Mouse (Mus musculus): ENCODE results near the gene Tpd52l2. TPM values are rescaled to one million over a fixed set of nuclear protein-coding genes. Genes with fewer than 3 reads are reported as not detected.

Tpd52l2 gene
- polyA plus RNA-seq, 1 experiment, result 108 TPM

DNA sequence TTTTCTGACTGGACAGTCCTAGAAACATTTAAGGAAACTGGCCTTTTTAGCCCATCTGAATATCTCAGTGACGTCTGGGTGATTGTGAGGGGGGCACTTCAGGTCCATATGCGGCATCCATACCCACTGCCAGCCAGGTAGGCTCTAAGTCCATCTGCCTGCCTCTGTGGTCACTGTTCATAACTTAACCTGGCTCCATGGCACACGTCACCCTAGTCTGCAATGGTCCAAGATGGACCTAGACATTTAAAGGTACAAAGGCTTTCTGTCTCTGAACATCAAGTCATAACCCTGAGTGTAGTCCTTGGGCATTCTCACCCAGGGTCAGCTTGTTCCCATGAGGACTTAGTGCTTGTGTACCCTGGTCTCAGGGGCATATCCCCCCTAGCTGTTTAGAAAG is 70.4 kb downstream of the Tpd52l2 start:
- no peak overlapping the region for H3ac ChIP-seq (ENCODE audit: control insufficient read depth, insufficient read length)
- H3K36me3 ChIP-seq (ENCODE audit: control insufficient read depth, insufficient read depth), result no peaks in the 10 kb centered on the region
- H3K4me2 ChIP-seq (ENCODE audit: low read depth), result no peak overlapping the region
- TF ChIP-seq USF1 (IDR thresholded peaks at IDR 0.05; ENCODE audit: low read depth), result no peak
- TF ChIP-seq REST (IDR thresholded peaks at IDR 0.05; ENCODE audit: insufficient read depth, insufficient read length), result no peak
- TF ChIP-seq MYOD1 (IDR thresholded peaks at IDR 0.05; ENCODE audit: control insufficient read depth in 1 of 3, insufficient read length in 2 of 3, low read depth in 2 of 3), result no peak
- TF ChIP-seq POLR2A (IDR thresholded peaks at IDR 0.05; ENCODE audit: insufficient read length, low read depth), result no peak
- peak; percentile 36 for TF ChIP-seq POLR2AphosphoS2 (IDR thresholded peaks at IDR 0.05; ENCODE audit: insufficient read length, low read depth)
- no peak for TF ChIP-seq SRF (IDR thresholded peaks at IDR 0.05; ENCODE audit: control insufficient read depth, insufficient read length, low read depth)
- no peak for TF ChIP-seq MYOG (IDR thresholded peaks at IDR 0.05; ENCODE audit: control insufficient read depth in 1 of 3, insufficient read depth in 1 of 3, insufficient read length in 2 of 3, low read depth in 2 of 3)
- H3K79me2 ChIP-seq (ENCODE audit: control insufficient read depth, insufficient read depth), result no peaks in the 10 kb centered on the region
- H3K27me3 ChIP-seq (ENCODE audit: control insufficient read depth, insufficient read depth, insufficient read length), result no peaks in the 10 kb centered on the region
- no peak overlapping the region for H3K4me3 ChIP-seq

Other genes starting within 250 kb of the Tpd52l2 start
- 11.0 TPM for gene Gmeb2, start 209.1 kb upstream of the Tpd52l2 start, polyA plus RNA-seq (2012; fragmentation: generic; extraction: Trizol)
- 0.07 TPM for gene Stmn3, start 182.6 kb upstream of the Tpd52l2 start, polyA plus RNA-seq (2012; fragmentation: generic; extraction: Trizol)
- 23.6 TPM for gene Rtel1, start 177.4 kb upstream of the Tpd52l2 start, polyA plus RNA-seq (2012; fragmentation: generic; extraction: Trizol)
- 21.7 TPM for gene Zgpat, start 132.2 kb upstream of the Tpd52l2 start, polyA plus RNA-seq (2012; fragmentation: generic; extraction: Trizol)
- 48.8 TPM for gene Arfrp1, start 131.7 kb upstream of the Tpd52l2 start, polyA plus RNA-seq (2012; fragmentation: generic; extraction: Trizol)
- gene Lime1, start 117.1 kb upstream of the Tpd52l2 start, polyA plus RNA-seq (2012; fragmentation: generic; extraction: Trizol), result 8.2 TPM
- 1.3 TPM for gene Zbtb46, start 37.7 kb upstream of the Tpd52l2 start, polyA plus RNA-seq (2012; fragmentation: generic; extraction: Trizol)
- gene Abhd16b, start 3.9 kb upstream of the Tpd52l2 start, polyA plus RNA-seq (2012; fragmentation: generic; extraction: Trizol), result 0.06 TPM
- gene Dnajc5, start 23.3 kb downstream of the Tpd52l2 start, polyA plus RNA-seq (2012; fragmentation: generic; extraction: Trizol), result 67.7 TPM
- 53.4 TPM for gene Uckl1, start 87.8 kb downstream of the Tpd52l2 start, polyA plus RNA-seq (2012; fragmentation: generic; extraction: Trizol)
- 46.0 TPM for gene Prpf6, start 94.7 kb downstream of the Tpd52l2 start, polyA plus RNA-seq (2012; fragmentation: generic; extraction: Trizol)
- 7.0 TPM for gene Zfp512b, start 95.7 kb downstream of the Tpd52l2 start, polyA plus RNA-seq (2012; fragmentation: generic; extraction: Trizol)
- 0.67 TPM for gene Samd10, start 102.1 kb downstream of the Tpd52l2 start, polyA plus RNA-seq (2012; fragmentation: generic; extraction: Trizol)
- not detected for gene Gm29797, start 159.9 kb downstream of the Tpd52l2 start, polyA plus RNA-seq (2012; fragmentation: generic; extraction: Trizol)
- gene Sox18, start 174.5 kb downstream of the Tpd52l2 start, polyA plus RNA-seq (2012; fragmentation: generic; extraction: Trizol), result 0.04 TPM
- gene Tcea2, start 183.2 kb downstream of the Tpd52l2 start, polyA plus RNA-seq (2012; fragmentation: generic; extraction: Trizol), result 3.0 TPM
- gene Rgs19, start 196.8 kb downstream of the Tpd52l2 start, polyA plus RNA-seq (2012; fragmentation: generic; extraction: Trizol), result 39.5 TPM
- gene Lkaaear1, start 201.3 kb downstream of the Tpd52l2 start, polyA plus RNA-seq (2012; fragmentation: generic; extraction: Trizol), result not detected
- gene Oprl1, start 217.9 kb downstream of the Tpd52l2 start, polyA plus RNA-seq (2012; fragmentation: generic; extraction: Trizol), result not detected

Measured in myocyte (in vitro differentiated cells).